In the genomic region with DNA sequence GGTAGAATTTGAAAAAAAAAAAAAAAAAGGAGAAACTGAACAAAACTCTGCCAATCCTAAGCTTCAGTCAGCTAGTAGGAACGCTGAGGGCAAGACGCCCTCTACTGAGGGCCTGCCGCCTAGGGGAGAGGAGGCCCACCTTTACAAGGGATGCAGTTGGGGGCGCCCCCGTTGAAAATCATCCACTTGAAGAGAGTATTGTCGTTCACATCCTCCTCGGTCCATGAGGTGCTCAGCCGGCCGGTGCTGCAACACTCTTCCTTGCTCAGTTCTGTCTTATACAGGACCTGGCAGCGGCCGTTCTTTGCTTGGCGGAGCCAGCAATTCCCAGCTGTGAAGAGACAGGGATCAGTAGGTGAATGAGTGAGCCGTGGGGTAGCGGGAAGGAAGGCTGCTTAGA, we compare ENCODE assay signal across 8 mouse cellular contexts. TPM values are rescaled to one million over a fixed set of nuclear protein-coding genes. Genes with fewer than 3 reads are reported as not detected.
DNase-seq lines count a peak whose midpoint lies in the region; ATAC-seq lines count a peak whose summit lies in the region.

No protein-coding gene starts in this region.

- H3K4me1 ChIP-seq in lung, embryonic 16.5 days (replicated peaks; ENCODE audit: control insufficient read depth, insufficient read depth, low read length): peaks cover 24% of the 10 kb centered on the region

- H3K4me3 ChIP-seq in lung, embryonic 16.5 days (ENCODE audit: low read length): peak overlapping the region; percentile 32

- H3K36me3 ChIP-seq in lung, embryonic 16.5 days (ENCODE audit: control insufficient read depth, insufficient read depth, low read length): no peaks in the 10 kb centered on the region

- peak; percentile 13; the same call in 1 of the 2 replicates for ATAC-seq in common myeloid progenitor, adult 5-6 weeks (replicated peaks; ENCODE audit: low read depth, poor library complexity, severe bottlenecking)
- 0 out of 2 replicates have a peak, but pooled peaks have one; percentile 21 for ATAC-seq in lung, embryonic 16.5 days (ENCODE audit: low read depth)
- ATAC-seq in activated CD4-positive, CD25-positive, alpha-beta regulatory T cell, adult 4 months: no peak

- H3K27me3 ChIP-seq in lung, embryonic 16.5 days (ENCODE audit: control insufficient read depth, insufficient read depth, low read depth, low read length): peaks cover 55% of the 10 kb centered on the region

- intact Hi-C loops in left cerebral cortex, postnatal 25 days (cut with DNase I): loop anchor here (5.0 to 10.0 kb wide), 2 partner anchors 161 to 259 kb away; no protein-coding TSS in a partner anchor

- peak overlapping the region; percentile 55 for H3K4me2 ChIP-seq in lung, embryonic 16.5 days (ENCODE audit: low read depth, low read length)

- under 1% methylated on average over 14 of the region's 14 CpGs for WGBS in lung, embryonic 16.5 days

- no peak overlapping the region for H3K27ac ChIP-seq in lung, embryonic 16.5 days (ENCODE audit: low read length)

- DNase-seq in left cerebral cortex, postnatal 25 days (ENCODE audit: low spot score in 2 of 2): peak; percentile 11 to 12
- no peak for DNase-seq in left cerebral cortex, adult 9 months (ENCODE audit: low spot score in 2 of 2)
- peak; percentile 26 for DNase-seq in gastrocnemius, postnatal 25 days
- peak; percentile 18 for DNase-seq in kidney, adult 11 months
- peak; percentile 11 for DNase-seq in right cerebral cortex, postnatal 14 days

- no peak overlapping the region for H3K9ac ChIP-seq in lung, embryonic 16.5 days (ENCODE audit: low read length)

- 0 out of 2 replicates have a peak, but pooled peaks cover 3% of the 10 kb centered on the region for H3K9me3 ChIP-seq in lung, embryonic 16.5 days (ENCODE audit: control insufficient read depth, low read length)

RNA-seq across cellular contexts. Expression of a gene that starts 2.5 kb away (rescaled TPM):
- 10 to 100 TPM in 1 of 2 experiments, 1 to 10 TPM in 1; 7.2 to 11.5 TPM for total RNA-seq in left cerebral cortex, postnatal 25 days (2021)
- not detected in 2 replicates for total RNA-seq in common myeloid progenitor, adult 5-6 weeks (2017)
- total RNA-seq in gastrocnemius, postnatal 25 days (2021): 1 to 10 TPM; 6.0 TPM
- 1.5 and 2.1 TPM in 2 replicates for polyA plus RNA-seq in lung, embryonic 16.5 days (2015; fragmentation: Nextera tagmentation; extraction: Ambion mirVana)
- polyA plus RNA-seq in activated CD4-positive, CD25-positive, alpha-beta regulatory T cell, adult 4 months (2017; shearing (Covaris generic)): under 1 TPM in 1 of 2 experiments, not detected in 1; 0.33 TPM

Comparison
In these comparisons a context has a peak if more than half of its experiments do, and no peak if none do; other contexts are left out.
1. DNase-seq: peak in left cerebral cortex, postnatal 25 days (2 of 2), gastrocnemius, postnatal 25 days (single experiment), kidney, adult 11 months (single experiment) and right cerebral cortex, postnatal 14 days (single experiment); none in left cerebral cortex, adult 9 months (0 of 2).